Mouse (Mus musculus): Measurements from ENCODE around the gene Zbtb4.

DNA sequence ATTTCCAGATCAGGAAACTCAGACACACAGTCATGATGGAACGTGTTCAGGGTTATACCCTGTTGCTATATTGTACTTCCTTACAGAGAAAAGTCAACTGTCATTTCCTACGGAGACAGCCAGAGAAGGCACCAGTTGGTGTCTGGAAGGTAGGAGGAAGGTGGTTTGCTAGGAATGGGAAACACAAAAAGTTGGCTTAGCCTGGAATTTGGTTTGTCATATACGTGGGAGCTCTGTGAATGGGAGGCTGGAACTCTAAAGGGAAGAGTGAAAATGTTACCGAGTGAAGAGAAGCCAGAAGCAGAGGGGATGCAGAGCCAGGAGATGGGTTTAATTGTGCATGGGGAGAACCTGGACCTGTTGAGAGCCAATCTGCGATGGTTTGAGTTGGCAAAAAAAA is 25.7 kb downstream of the Zbtb4 start:
- TF ChIP-seq TCF12 (IDR thresholded peaks at IDR 0.05; ENCODE audit: insufficient read depth, poor library complexity, severe bottlenecking) (no peak), POLR2A (IDR thresholded peaks at IDR 0.05; ENCODE audit: insufficient read length, low read depth) (no peak), E2F4 (IDR thresholded peaks at IDR 0.05; ENCODE audit: insufficient read depth) (no peak), POLR2AphosphoS2 (IDR thresholded peaks at IDR 0.05; ENCODE audit: insufficient read length, low read depth) (no peak), USF1 (IDR thresholded peaks at IDR 0.05; ENCODE audit: low read depth) (no peak), MYOD1 (IDR thresholded peaks at IDR 0.05; ENCODE audit: control insufficient read depth in 1 of 3, insufficient read length in 2 of 3, low read depth in 2 of 3) (no peak), MAX (IDR thresholded peaks at IDR 0.05; ENCODE audit: low read depth) (no peak)

Measured in myocyte (in vitro differentiated cells).